Mouse (Mus musculus): ENCODE measurements around the gene Actr6. TPM values are rescaled to one million over a fixed set of nuclear protein-coding genes. Genes with fewer than 3 reads are reported as not detected.

The Actr6 gene
- polyA plus RNA-seq, 1 experiment = 0.06 TPM

DNA sequence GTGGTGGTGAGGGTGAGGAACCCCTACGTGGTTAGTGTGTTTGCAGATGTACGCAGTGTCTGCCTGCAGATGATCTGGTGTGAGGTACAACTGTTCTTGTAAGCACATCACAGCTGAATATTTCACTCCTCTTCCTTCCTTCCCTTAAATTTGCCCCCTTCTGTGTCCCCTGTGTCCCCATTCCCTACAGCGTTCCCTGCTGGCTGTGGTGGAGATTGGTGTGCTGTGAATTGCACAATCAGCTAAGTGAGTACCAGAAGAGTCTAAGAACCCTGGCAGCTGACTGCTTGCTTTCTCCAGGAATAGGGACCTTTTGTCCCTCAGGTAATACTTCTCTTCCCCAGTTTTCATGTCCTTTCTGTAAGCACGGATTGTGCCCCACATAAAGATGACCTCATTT, 23.1 kb upstream of the Actr6 start:
- no peak for TF ChIP-seq GATA1 (IDR thresholded peaks at IDR 0.05; ENCODE audit: low read length)
- no peak for TF ChIP-seq TAL1 (IDR thresholded peaks at IDR 0.05; ENCODE audit: low read length)
- no peaks in the 10 kb centered on the region; the same call in 1 of the 2 replicates for H3K4me1 ChIP-seq (ENCODE audit: control insufficient read depth)
- H3K4me3 ChIP-seq (replicated peaks) = no peak overlapping the region
- H3K27me3 ChIP-seq (ENCODE audit: control insufficient read depth) = no peaks in the 10 kb centered on the region
- no peaks in the 10 kb centered on the region for H3K36me3 ChIP-seq (ENCODE audit: control insufficient read depth)
- H3K9me3 ChIP-seq (ENCODE audit: control insufficient read depth, low read length) = no peaks in the 10 kb centered on the region

GRCm38 (mm10) chr10:89751069-89751468, 19.0 kb upstream of the Actr6 start:
- TF ChIP-seq GATA1 (IDR thresholded peaks at IDR 0.05; ENCODE audit: low read length) = no peak
- no peak for TF ChIP-seq TAL1 (IDR thresholded peaks at IDR 0.05; ENCODE audit: low read length)
- Histone ChIP-seq H3K4me3 (replicated peaks) (no peak overlapping the region), H3K9me3 (ENCODE audit: control insufficient read depth, low read length) (no peaks in the 10 kb centered on the region), H3K36me3 (ENCODE audit: control insufficient read depth) (no peaks in the 10 kb centered on the region), H3K4me1 (ENCODE audit: control insufficient read depth) (peaks cover 4% of the 10 kb centered on the region), H3K27me3 (ENCODE audit: control insufficient read depth) (no peaks in the 10 kb centered on the region)

GRCm38 (mm10) chr10:89748619-89749018, 16.5 kb upstream of the Actr6 start:
- peaks cover 5% of the 10 kb centered on the region; the same call in 1 of the 2 replicates for H3K27me3 ChIP-seq (ENCODE audit: control insufficient read depth)
- TF ChIP-seq GATA1 (IDR thresholded peaks at IDR 0.05; ENCODE audit: low read length) (no peak), TAL1 (IDR thresholded peaks at IDR 0.05; ENCODE audit: low read length) (no peak)
- no peak overlapping the region for H3K4me3 ChIP-seq (replicated peaks)
- no peaks in the 10 kb centered on the region for H3K36me3 ChIP-seq (ENCODE audit: control insufficient read depth)
- peaks cover 24% of the 10 kb centered on the region for H3K4me1 ChIP-seq (ENCODE audit: control insufficient read depth)
- H3K9me3 ChIP-seq (ENCODE audit: control insufficient read depth, low read length) = no peaks in the 10 kb centered on the region

- Histone ChIP-seq H3K4me3 (replicated peaks) (no peak overlapping the region), H3K36me3 (ENCODE audit: control insufficient read depth) (no peaks in the 10 kb centered on the region), H3K9me3 (ENCODE audit: control insufficient read depth, low read length) (no peaks in the 10 kb centered on the region), H3K4me1 (ENCODE audit: control insufficient read depth) (peaks cover 24% of the 10 kb centered on the region), H3K27me3 (ENCODE audit: control insufficient read depth) (peaks cover 5% of the 10 kb centered on the region; the same call in 1 of the 2 replicates)
- TF ChIP-seq TAL1 (IDR thresholded peaks at IDR 0.05; ENCODE audit: low read length) = no peak
- no peak for TF ChIP-seq GATA1 (IDR thresholded peaks at IDR 0.05; ENCODE audit: low read length)
Observed at GRCm38 (mm10) chr10:89747911-89748310, 15.8 kb upstream of the Actr6 start.

DNA sequence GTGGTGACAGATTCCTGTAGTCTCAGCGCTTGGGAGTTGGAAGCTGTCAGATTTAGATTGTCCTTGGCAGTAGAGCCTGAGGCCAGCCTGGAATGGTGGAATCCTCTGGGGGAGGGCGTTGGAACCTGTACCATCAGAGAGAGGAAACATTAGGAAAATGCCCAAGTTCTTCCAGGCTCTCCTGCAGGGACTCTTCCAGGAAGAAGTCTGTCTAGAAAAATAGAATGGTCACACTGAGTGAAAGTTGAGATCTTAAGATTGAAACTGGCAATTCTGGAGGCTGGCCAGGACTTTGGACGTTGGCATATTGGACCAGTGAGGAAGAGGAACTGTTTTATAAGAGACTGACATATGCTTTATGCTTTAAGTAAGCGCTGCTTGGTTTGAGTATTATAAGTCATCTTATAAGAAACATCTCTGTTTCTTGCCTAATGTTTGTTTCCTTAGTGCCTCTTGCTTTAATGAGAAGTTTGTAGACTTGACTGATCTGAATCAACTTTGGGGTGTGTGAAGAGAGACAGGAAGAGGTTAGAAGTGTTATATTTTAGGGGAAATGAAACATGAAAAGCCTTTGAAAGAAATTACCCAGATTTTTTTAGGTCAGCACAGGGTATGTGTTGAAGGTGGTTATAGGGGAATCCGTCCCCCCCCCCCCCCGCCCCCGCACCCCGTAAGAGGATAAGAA, 15.3 kb upstream of the Actr6 start:
- Histone ChIP-seq H3K4me3 (replicated peaks) (no peak overlapping the region), H3K27me3 (ENCODE audit: control insufficient read depth) (peaks cover 5% of the 10 kb centered on the region; the same call in 1 of the 2 replicates), H3K36me3 (ENCODE audit: control insufficient read depth) (no peaks in the 10 kb centered on the region), H3K4me1 (ENCODE audit: control insufficient read depth) (peaks cover 24% of the 10 kb centered on the region), H3K9me3 (ENCODE audit: control insufficient read depth, low read length) (no peaks in the 10 kb centered on the region)
- TF ChIP-seq TAL1 (IDR thresholded peaks at IDR 0.05; ENCODE audit: low read length) (no peak), GATA1 (IDR thresholded peaks at IDR 0.05; ENCODE audit: low read length) (no peak)

DNA sequence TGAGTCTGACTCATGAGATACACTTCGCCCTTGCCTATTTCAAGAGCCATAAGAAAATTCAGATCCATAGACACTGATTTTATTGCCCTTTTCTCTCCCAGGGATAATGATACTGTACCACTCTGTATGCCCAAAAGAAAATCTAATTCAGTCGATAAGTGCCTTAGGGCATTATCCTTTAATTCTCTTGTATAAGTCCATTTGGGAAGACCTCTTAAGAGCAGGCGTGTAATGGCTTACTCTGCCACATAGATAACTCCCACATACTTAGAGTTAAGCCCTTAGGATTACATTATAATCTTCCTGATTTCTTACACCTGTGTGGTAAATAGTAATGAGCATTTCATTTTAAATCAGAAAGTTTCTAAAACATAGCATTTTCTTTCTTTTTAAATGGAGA, 14.5 kb upstream of the Actr6 start:
- TF ChIP-seq GATA1 (IDR thresholded peaks at IDR 0.05; ENCODE audit: low read length) = no peak
- no peak for TF ChIP-seq TAL1 (IDR thresholded peaks at IDR 0.05; ENCODE audit: low read length)
- Histone ChIP-seq H3K36me3 (ENCODE audit: control insufficient read depth) (no peaks in the 10 kb centered on the region), H3K27me3 (ENCODE audit: control insufficient read depth) (peaks cover 5% of the 10 kb centered on the region; the same call in 1 of the 2 replicates), H3K4me1 (ENCODE audit: control insufficient read depth) (peaks cover 24% of the 10 kb centered on the region), H3K4me3 (replicated peaks) (no peak overlapping the region), H3K9me3 (ENCODE audit: control insufficient read depth, low read length) (no peaks in the 10 kb centered on the region)

DNA sequence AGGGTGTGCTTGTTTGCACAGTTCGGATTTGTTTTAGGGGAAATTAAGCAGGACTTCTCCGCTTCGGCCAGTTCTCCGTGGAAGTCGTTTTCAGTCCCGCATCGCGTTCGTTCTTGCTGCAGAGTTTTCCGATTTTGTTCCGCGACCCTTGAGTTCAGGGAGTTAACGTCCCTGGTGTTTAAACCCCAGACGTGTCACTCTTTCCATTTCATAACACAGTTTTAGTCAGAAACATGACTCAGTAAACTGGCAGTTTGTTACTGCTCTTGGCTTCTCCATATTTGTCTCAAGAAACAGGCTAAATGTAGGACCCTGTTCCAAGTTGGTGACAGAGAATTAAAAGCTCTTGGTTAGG, 13.5 kb upstream of the Actr6 start:
- TF ChIP-seq GATA1 (IDR thresholded peaks at IDR 0.05; ENCODE audit: low read length) (no peak), TAL1 (IDR thresholded peaks at IDR 0.05; ENCODE audit: low read length) (no peak)
- Histone ChIP-seq H3K4me1 (ENCODE audit: control insufficient read depth) (peaks cover 24% of the 10 kb centered on the region), H3K27me3 (ENCODE audit: control insufficient read depth) (peaks cover 5% of the 10 kb centered on the region; the same call in 1 of the 2 replicates), H3K9me3 (ENCODE audit: control insufficient read depth, low read length) (no peaks in the 10 kb centered on the region), H3K4me3 (replicated peaks) (peak overlapping the region; percentile 94), H3K36me3 (ENCODE audit: control insufficient read depth) (no peaks in the 10 kb centered on the region)

GRCm38 (mm10) chr10:89744871-89745665, 13.0 kb upstream of the Actr6 start, which contains the start of gene Uhrf1bp1l:
Uhrf1bp1l (plus strand) TSS chr10:89744991.
- TF ChIP-seq GATA1 (IDR thresholded peaks at IDR 0.05; ENCODE audit: low read length) (no peak), TAL1 (IDR thresholded peaks at IDR 0.05; ENCODE audit: low read length) (no peak)
- peaks cover 24% of the 10 kb centered on the region for H3K4me1 ChIP-seq (ENCODE audit: control insufficient read depth)
- H3K27me3 ChIP-seq (ENCODE audit: control insufficient read depth) = peaks cover 5% of the 10 kb centered on the region; the same call in 1 of the 2 replicates
- H3K4me3 ChIP-seq (replicated peaks) = peak within 1 kb of the TSS; percentile 94
- no peaks in the 10 kb centered on the region for H3K36me3 ChIP-seq (ENCODE audit: control insufficient read depth)
- no peaks in the 10 kb centered on the region for H3K9me3 ChIP-seq (ENCODE audit: control insufficient read depth, low read length)

- Histone ChIP-seq H3K4me3 (replicated peaks) (peak overlapping the region; percentile 94), H3K4me1 (ENCODE audit: control insufficient read depth) (peaks cover 24% of the 10 kb centered on the region), H3K27me3 (ENCODE audit: control insufficient read depth) (peaks cover 5% of the 10 kb centered on the region; the same call in 1 of the 2 replicates), H3K9me3 (ENCODE audit: control insufficient read depth, low read length) (no peaks in the 10 kb centered on the region), H3K36me3 (ENCODE audit: control insufficient read depth) (no peaks in the 10 kb centered on the region)
- TF ChIP-seq GATA1 (IDR thresholded peaks at IDR 0.05; ENCODE audit: low read length) (no peak), TAL1 (IDR thresholded peaks at IDR 0.05; ENCODE audit: low read length) (no peak)
Observed at GRCm38 (mm10) chr10:89744341-89744740, 12.2 kb upstream of the Actr6 start.
